Mouse (Mus musculus) heart, embryonic 14.5 days (tissue): Measurements from ENCODE around the gene Cd63. TPM values are rescaled to one million over a fixed set of nuclear protein-coding genes. Genes with fewer than 3 reads are reported as not detected.

ENCODE experiments used
- ATAC-seq: fragments of 200-750 bp; cut with Nextera tagmentation; 2 replicates; pipeline ENCODE4 v1.8.0; 2017; ENCODE audit warnings: low read depth, moderate TSS enrichment; ENCODE audit not compliant: insufficient number of reproducible peaks, insufficient read depth, low FRiP score
- H3K27ac ChIP-seq, 2 experiments: fragments of 200-500 bp in 1 of 2; fragments of 300-500 bp in 1 of 2; sonication (generic) in 1 of 2; replicated peaks in 1 of 2; 2 replicates each; pipeline ENCODE4 v1.5.1; 2012 to 2014; ENCODE audit warnings: low read depth in 2 of 2, low read length in 2 of 2, control low read depth in 1 of 2, mild to moderate bottlenecking in 1 of 2, mixed read lengths in 1 of 2; ENCODE audit not compliant: control insufficient read depth in 1 of 2, insufficient read depth in 1 of 2
- H3K27me3 ChIP-seq: fragments of 300-500 bp; sonication (generic); 2 replicates; pipeline ENCODE4 v1.6.1; 2014; ENCODE audit warnings: mild to moderate bottlenecking, low read length, control low read depth; ENCODE audit not compliant: control insufficient read depth, insufficient read depth
- H3K36me3 ChIP-seq: fragments of 300-500 bp; sonication (generic); 2 replicates; pipeline ENCODE4 v1.6.1; 2014; ENCODE audit warnings: mild to moderate bottlenecking, control low read depth, low read length, mixed read lengths; ENCODE audit not compliant: control insufficient read depth, insufficient read depth
- H3K4me1 ChIP-seq, 2 experiments: fragments of 200-500 bp in 1 of 2; fragments of 300-500 bp in 1 of 2; sonication (generic) in 1 of 2; 2 replicates each; pipeline ENCODE4 v1.6.1; 2012 to 2014; ENCODE audit warnings: low read length in 2 of 2, control low read depth in 1 of 2, mixed read lengths in 1 of 2; ENCODE audit not compliant: control insufficient read depth in 2 of 2, insufficient read depth in 2 of 2
- H3K4me2 ChIP-seq: fragments of 300-500 bp; sonication (generic); 2 replicates; pipeline ENCODE4 v1.6.1; 2014; ENCODE audit warnings: mild to moderate bottlenecking, low read length
- H3K4me3 ChIP-seq, 2 experiments: fragments of 200-500 bp in 1 of 2; fragments of 300-500 bp in 1 of 2; sonication (generic) in 1 of 2; 2 replicates each; pipeline ENCODE4 v1.5.1; 2012 to 2014; ENCODE audit warnings: low read length in 2 of 2, mild to moderate bottlenecking in 2 of 2, control low read depth in 1 of 2, low read depth in 1 of 2, moderate library complexity in 1 of 2; ENCODE audit not compliant: control insufficient read depth in 1 of 2, insufficient read depth in 1 of 2
- H3K9ac ChIP-seq: fragments of 300-500 bp; sonication (generic); 2 replicates; pipeline ENCODE4 v1.6.1; 2014; ENCODE audit warnings: mild to moderate bottlenecking, low read length
- H3K9me3 ChIP-seq: fragments of 300-500 bp; sonication (generic); 2 replicates; pipeline ENCODE4 v1.6.1; 2016; ENCODE audit warnings: low read length, control low read depth; ENCODE audit not compliant: control insufficient read depth
- WGBS: fragments of 180-500 bp; shearing (Covaris S2); extraction: QIAGEN DNeasy Blood & Tissue Kit; methylation state at CpG from one replicate; pipeline ENCODE4 v1.1.7; 2014; 5-methylcytosine and 5-hydroxymethylcytosine counted together
- polyA plus RNA-seq: library from polyadenylated mRNA; unstranded; fragments of >200 nt; fragmentation: Nextera tagmentation; extraction: Ambion mirVana; gene quantifications from 2 replicates; pipeline ENCODE4 v1.2.1, GENCODE M21; 2014

The Cd63 gene
- polyA plus RNA-seq, 1 experiment from 2014 or later = 394 TPM

DNA sequence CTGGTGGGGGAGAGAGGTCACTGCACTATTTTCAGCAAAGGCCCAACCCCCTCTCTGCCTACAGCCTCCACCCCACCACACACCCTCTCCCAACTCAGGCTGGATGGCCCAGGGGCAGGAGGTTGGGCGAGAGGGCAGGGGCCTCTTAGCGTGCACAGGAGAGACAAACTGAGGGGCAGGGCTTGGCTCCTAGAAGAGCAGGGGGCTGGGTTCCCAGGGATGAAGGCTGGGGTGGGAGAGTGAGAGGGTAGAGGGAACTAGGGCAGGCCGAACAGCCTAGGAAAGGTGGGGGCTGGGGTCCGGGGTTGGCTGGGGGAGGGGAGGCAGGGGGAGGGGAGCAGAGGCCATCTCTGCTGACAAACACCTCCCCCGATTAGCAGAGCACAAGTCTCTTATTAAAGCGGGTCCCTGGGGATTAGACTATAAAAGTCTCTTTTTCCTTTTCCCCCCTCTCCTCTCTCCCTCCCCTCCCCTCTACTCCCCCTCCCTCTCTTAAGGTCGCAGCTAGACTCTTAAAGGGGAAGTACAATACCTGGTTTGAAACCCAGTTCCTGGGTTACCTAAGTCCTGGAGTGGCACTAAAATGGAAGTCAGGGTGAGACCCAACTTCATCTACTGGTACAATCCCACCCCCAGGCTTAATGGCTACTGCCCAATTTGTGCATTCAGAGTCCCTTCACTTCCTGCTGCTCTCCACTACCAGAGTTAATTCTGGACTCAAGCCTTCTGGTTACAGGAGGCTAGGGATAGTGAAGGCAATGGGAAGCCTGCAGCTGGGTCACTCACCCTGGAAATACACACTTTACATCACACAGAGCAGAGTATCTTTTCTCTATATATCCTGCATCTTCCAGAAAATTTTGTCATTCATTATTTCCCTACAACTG, 11.6 kb upstream of the Cd63 start:
- ATAC-seq = no peak
- no peaks in the 10 kb centered on the region for H3K9me3 ChIP-seq
- peak overlapping the region; percentile 63 for H3K9ac ChIP-seq
- peak overlapping the region; percentile 12 to 33 for H3K4me3 ChIP-seq
- H3K36me3 ChIP-seq = peaks cover 20% of the 10 kb centered on the region; the same call in 1 of the 2 replicates
- H3K4me2 ChIP-seq = peak overlapping the region; percentile 96
- 1% methylated on average over 7 of the region's 7 CpGs for WGBS
- H3K4me1 ChIP-seq = peaks cover 17 to 23% of the 10 kb centered on the region in 2 experiments
- H3K27me3 ChIP-seq = peaks cover 6% of the 10 kb centered on the region
- H3K27ac ChIP-seq = peak overlapping the region; percentile 25 to 39; a peak in 1 of 4 replicates

DNA sequence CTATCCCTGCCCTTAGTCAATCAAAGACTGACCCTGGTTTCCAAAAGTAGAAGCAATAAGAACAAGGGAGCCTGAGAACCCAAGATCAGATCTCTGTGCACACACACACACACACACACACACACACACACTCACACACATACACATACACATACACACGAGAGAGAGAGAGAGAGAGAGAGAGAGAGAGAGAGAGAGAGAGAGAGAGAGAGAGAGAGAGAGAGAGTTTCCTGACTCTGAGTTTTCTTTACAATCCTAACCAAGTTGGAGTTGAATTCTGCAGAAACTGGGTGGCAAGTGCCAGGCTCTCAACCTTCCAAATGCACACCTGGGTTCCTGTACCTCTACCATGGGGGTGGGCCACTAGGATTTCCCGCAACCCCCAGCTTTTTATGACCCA, 10.9 kb upstream of the Cd63 start:
- no peak for ATAC-seq
- Histone ChIP-seq H3K4me2 (peak overlapping the region; percentile 96), H3K4me1 (peaks cover 17 to 26% of the 10 kb centered on the region in 2 experiments), H3K4me3 (peak overlapping the region in 1 of 2 experiments; percentile 73; a peak in 2 of 4 replicates), H3K36me3 (peaks cover 15% of the 10 kb centered on the region; the same call in 1 of the 2 replicates), H3K9ac (peak overlapping the region; percentile 82), H3K9me3 (no peaks in the 10 kb centered on the region), H3K27ac (0 out of 4 replicates have a peak overlapping the region, but pooled peaks of 1 of the 2 experiments have one; percentile 12), H3K27me3 (peaks cover 9% of the 10 kb centered on the region)
- WGBS = 38% methylated on average over 1 of the region's 2 CpGs

DNA sequence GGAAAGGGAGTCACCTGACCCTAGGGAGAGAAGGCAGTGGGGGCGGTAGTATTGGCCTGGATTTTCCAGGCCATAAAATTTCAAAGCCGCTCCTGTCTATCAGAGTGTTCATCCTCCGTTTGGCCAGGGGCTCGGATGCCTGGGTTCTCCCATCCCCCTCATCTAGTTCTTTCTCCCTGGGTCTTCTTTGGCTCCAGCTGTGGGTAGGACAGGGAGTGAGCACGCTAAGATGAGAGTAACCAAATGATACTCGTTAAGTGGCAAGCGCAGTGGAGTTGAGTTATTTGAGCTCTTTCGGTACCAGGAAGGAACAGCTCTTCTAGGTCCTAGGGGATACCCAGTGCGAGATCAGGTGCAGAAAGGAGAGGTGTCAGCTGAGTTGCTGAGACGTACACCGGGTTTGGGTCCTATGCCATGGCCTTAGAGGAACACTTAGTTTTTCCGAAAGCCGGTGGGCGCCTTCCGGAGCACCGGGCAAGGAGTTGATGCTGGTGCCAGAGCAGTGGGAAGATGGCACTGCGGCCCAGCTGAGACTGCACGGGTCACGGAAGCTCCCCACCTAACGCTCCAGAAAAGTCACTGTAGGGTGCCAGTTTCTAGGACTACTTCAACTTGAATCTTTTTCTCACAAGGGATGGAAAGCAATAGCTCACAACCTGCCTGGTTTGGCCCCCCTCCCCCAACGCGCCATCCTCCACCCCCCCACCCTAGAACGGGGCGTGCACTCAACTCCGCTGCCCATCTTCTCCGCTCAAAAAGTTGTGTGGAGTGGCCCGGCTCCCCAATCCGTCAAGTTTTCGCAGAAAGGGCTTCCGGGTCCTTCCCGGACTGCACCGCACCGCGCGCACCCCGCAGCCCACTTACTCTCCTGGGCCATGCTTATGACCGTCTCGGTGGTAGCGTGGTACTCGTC, 10.2 kb upstream of the Cd63 start:
- Histone ChIP-seq H3K27me3 (peaks cover 9% of the 10 kb centered on the region), H3K4me1 (peaks cover 17 to 32% of the 10 kb centered on the region in 2 experiments), H3K4me2 (peak overlapping the region; percentile 96), H3K27ac (peak overlapping the region; percentile 34 to 85; a peak in 3 of 4 replicates), H3K4me3 (peak overlapping the region; percentile 60 to 73), H3K36me3 (peaks cover 8% of the 10 kb centered on the region; the same call in 1 of the 2 replicates), H3K9me3 (no peaks in the 10 kb centered on the region), H3K9ac (peak overlapping the region; percentile 82)
- under 1% methylated on average over 40 of the region's 40 CpGs for WGBS
- no peak for ATAC-seq

DNA sequence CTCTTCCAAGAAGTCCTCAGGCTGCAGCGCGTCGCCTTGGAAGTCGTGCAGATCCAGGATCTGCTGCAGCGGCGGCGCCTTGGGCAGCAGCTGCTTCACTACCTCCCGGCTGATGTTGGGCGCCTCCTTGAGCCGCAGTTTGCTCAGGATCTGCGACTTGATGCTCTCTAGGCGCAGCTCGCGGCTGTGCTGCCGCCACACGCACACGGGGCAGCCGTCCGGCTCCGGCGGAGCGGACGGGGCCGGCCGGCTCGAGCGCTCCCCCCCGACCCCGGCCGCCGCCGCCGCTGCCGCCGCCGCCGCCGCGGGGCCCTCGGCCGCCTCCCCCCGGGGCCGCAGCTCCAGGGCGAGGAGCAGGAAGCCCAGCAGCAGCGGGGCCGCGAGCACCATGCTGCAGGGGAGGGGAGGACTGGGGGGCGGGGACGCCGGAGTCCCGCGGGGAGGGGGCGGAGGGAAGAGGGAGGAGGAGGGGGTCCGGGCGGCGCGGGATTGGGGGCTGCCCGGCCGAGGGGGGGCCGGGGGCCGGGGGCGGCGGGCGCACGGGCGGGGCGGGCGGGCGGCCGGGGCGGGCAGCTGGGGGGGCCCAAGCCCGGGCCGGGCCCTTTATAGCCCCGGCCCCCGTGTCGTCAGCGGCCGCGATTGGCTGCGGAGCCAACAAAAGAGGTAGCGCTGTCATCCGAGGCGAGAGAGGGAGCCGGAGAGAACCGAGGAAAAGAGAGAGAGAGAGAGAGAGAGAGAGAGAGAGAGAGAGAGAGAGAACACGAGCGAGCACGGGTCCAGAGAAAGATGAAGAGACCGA, 9.3 kb upstream of the Cd63 start, which contains the start of gene Gdf11:
TSS of gene Gdf11 (minus strand) at position 423 of the 799 bp plus-strand sequence.
- ATAC-seq = peak; percentile 75
- no peaks in the 10 kb centered on the region for H3K9me3 ChIP-seq
- H3K36me3 ChIP-seq = 0 out of 2 replicates have a peak, but pooled peaks cover 2% of the 10 kb centered on the region
- 1% methylated on average over 63 of the region's 89 CpGs for WGBS
- H3K27ac ChIP-seq = peak within 1 kb of the TSS; percentile 34 to 85; a peak in 3 of 4 replicates
- peak within 1 kb of the TSS; percentile 96 for H3K4me2 ChIP-seq
- peak within 1 kb of the TSS; percentile 82 for H3K9ac ChIP-seq
- peak within 1 kb of the TSS; percentile 60 to 73 for H3K4me3 ChIP-seq
- peaks cover 14% of the 10 kb centered on the region for H3K27me3 ChIP-seq
- H3K4me1 ChIP-seq = peaks cover 22 to 40% of the 10 kb centered on the region in 2 experiments

DNA sequence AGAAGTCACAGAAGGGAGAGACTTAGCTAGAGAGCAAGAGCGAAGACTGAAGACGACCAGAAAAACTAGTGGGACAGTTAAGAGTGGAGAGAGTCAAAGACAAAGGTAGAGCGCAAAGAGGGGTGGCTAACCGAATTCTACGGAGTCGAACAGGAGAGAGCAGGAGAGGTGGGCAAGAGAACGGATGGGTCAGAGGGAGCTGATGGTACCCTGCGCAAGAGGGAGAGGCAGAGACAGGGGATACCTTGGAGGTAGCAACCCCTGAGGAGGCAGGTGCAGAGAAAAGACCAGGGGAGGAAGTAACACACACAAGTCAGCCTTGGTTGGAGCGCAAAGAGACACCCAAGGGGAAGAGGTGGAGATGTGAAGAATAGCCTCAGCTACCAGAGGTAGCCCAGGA, 8.5 kb upstream of the Cd63 start:
- peaks cover 22 to 40% of the 10 kb centered on the region in 2 experiments for H3K4me1 ChIP-seq
- ATAC-seq = no peak
- 4% methylated on average over 9 of the region's 9 CpGs for WGBS
- 0 out of 2 replicates have a peak, but pooled peaks cover 2% of the 10 kb centered on the region for H3K36me3 ChIP-seq
- H3K4me3 ChIP-seq = peak overlapping the region; percentile 58 to 73
- peak overlapping the region; percentile 82 for H3K9ac ChIP-seq
- H3K4me2 ChIP-seq = peak overlapping the region; percentile 96
- H3K27ac ChIP-seq = peak overlapping the region in 1 of 2 experiments; percentile 85; a peak in 1 of 4 replicates
- H3K27me3 ChIP-seq = peaks cover 18% of the 10 kb centered on the region
- H3K9me3 ChIP-seq = no peaks in the 10 kb centered on the region

DNA sequence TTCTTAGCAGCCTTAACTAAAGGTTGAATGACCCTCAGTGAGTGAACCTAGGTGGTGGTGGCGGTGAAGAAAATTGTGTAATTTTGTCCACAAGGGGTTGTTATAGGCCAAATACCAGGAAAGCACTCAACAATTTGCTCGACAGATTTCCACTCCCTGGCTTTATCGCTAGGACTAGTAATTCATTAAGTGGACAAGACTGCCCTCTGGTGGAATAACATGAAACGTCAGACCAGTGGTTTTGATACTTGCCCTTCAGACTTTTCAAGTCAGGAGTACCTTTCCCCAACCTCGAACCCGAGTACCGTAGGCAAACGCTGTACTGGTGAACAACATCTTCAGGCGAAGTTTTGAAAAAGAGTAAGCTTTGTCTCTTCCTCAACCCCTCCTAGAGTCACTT, 5.4 kb upstream of the Cd63 start:
- Histone ChIP-seq H3K9ac (peak overlapping the region; percentile 62), H3K9me3 (no peaks in the 10 kb centered on the region), H3K4me3 (peak overlapping the region; percentile 4 to 24; a peak in 3 of 4 replicates), H3K36me3 (no peaks in the 10 kb centered on the region), H3K4me2 (peak overlapping the region; percentile 61), H3K27ac (0 out of 4 replicates have a peak overlapping the region, but pooled peaks of 1 of the 2 experiments have one; percentile 44), H3K4me1 (peaks cover 11 to 23% of the 10 kb centered on the region in 2 experiments), H3K27me3 (peaks cover 18% of the 10 kb centered on the region)
- 1% methylated on average over 9 of the region's 9 CpGs for WGBS
- no peak for ATAC-seq
